Mouse (Mus musculus) hematopoietic stem cell, adult 5-6 weeks (primary cell): Measurements from ENCODE around the gene Vmn2r118. TPM values are rescaled to one million over a fixed set of nuclear protein-coding genes. Genes with fewer than 3 reads are reported as not detected.

Experiments used
- ATAC-seq, 2 experiments: fragments of 125-278 bp in 1 of 2; replicated peaks in 1 of 2; 2 replicates each; pipeline ENCODE4 v1.8.0; 2016 to 2017; ENCODE audit warnings: inconsistent platforms in 2 of 2, mild to moderate bottlenecking in 2 of 2, moderate number of reproducible peaks in 2 of 2, low read depth in 1 of 2, moderate TSS enrichment in 1 of 2; ENCODE audit not compliant: low FRiP score in 2 of 2, poor library complexity in 2 of 2, severe bottlenecking in 2 of 2, insufficient read depth in 1 of 2, low TSS enrichment in 1 of 2
- total RNA-seq: library from RNA; stranded (forward); fragments of 172-1452, 232-1000 nt; gene quantifications from 2 replicates; pipeline ENCODE4 v1.2.3, GENCODE M21; 2017

Gene Vmn2r118
- not detected in 2 replicates for total RNA-seq

- no peak for ATAC-seq
Observed at GRCm38 (mm10) chr17:55625092-55625491, at the start of gene Vmn2r118. Gene Vmn2r118, minus strand, starts transcription at chr17:55625192.

- ATAC-seq = no peak
Observed at GRCm38 (mm10) chr17:55661099-55661498, 36.1 kb upstream of the Vmn2r118 start.

GRCm38 (mm10) chr17:55590838-55591237 is 34.2 kb downstream of the Vmn2r118 start:
- ATAC-seq = no peak

- no peak for ATAC-seq
Observed at GRCm38 (mm10) chr17:55561774-55562173, 63.2 kb downstream of the Vmn2r118 start.

GRCm38 (mm10) chr17:55548476-55548875 is 76.5 kb downstream of the Vmn2r118 start:
- no peak for ATAC-seq

Other genes with a start within 250 kb of the Vmn2r118 start
- gene St6gal2, start 179.8 kb downstream of the Vmn2r118 start, total RNA-seq = not detected in 2 replicates
- gene Pot1b, start 87.4 kb upstream of the Vmn2r118 start, total RNA-seq = 58.2 and 69.2 TPM in 2 replicates
- 1.5 and 3.2 TPM in 2 replicates for gene Adgre4, start 124.8 kb upstream of the Vmn2r118 start, total RNA-seq